27 mouse cellular contexts compared by ENCODE assay signal in the genomic region with DNA sequence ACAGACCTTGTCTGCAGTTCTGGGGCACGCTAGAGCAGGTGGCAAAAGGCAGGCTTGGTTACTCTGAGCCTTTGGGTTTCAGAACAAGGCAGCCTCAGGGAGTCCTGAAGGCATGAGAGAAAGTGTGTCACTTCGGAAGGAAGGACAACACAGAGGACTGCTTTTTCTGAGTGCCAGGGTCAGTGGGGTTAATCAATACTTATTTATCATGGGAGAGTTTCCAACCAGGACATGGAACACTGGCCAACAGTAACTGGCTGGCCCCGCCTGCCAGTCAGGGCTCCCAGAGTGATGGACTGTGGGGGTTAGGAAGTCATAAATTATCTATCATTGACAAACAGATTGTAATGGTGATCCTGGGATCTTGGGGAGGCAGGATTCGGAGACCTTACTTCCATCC.
"Had no signal": no experiment of that assay in that cellular context is flagged by ENCODE, and none has a peak within 500 bp of the region (broad histone marks: within the 10 kb centered on the region; RNA-seq: fewer than 3 reads in every experiment).

No protein-coding gene starts in this region.

- H3K9me3 ChIP-seq: embryonic facial prominence, embryonic 10.5 days; embryonic facial prominence, embryonic 12.5 days; embryonic facial prominence, embryonic 13.5 days; embryonic facial prominence, embryonic 15.5 days; forebrain, embryonic 10.5 days; forebrain, embryonic 12.5 days; forebrain, embryonic 15.5 days had no signal

- H3K4me2 ChIP-seq: embryonic facial prominence, embryonic 12.5 days; embryonic facial prominence, embryonic 13.5 days; embryonic facial prominence, embryonic 15.5 days; forebrain, embryonic 12.5 days; forebrain, embryonic 13.5 days; forebrain, embryonic 15.5 days had no signal

- H3K4me1 ChIP-seq: embryonic facial prominence, embryonic 13.5 days; embryonic facial prominence, embryonic 15.5 days; forebrain, embryonic 12.5 days; forebrain, embryonic 13.5 days; forebrain, embryonic 15.5 days had no signal

- H3K4me3 ChIP-seq: embryonic facial prominence, embryonic 10.5 days; embryonic facial prominence, embryonic 12.5 days; embryonic facial prominence, embryonic 13.5 days; embryonic facial prominence, embryonic 15.5 days; erythroblast, embryonic 14.5 days; forebrain, embryonic 10.5 days; forebrain, embryonic 12.5 days; forebrain, embryonic 13.5 days; forebrain, embryonic 15.5 days; gastrocnemius, adult 2 months had no signal

- H3K36me3 ChIP-seq: embryonic facial prominence, embryonic 10.5 days; embryonic facial prominence, embryonic 12.5 days; embryonic facial prominence, embryonic 13.5 days; embryonic facial prominence, embryonic 15.5 days; forebrain, embryonic 10.5 days; forebrain, embryonic 12.5 days; forebrain, embryonic 15.5 days had no signal

- DNase-seq: cerebellum, adult 18-20 months; cerebellum, adult 2 months; cerebellum, adult 8-10 months; cerebellum, adult 9-10 months; cerebellum, adult 9-11 months; cerebellum, postnatal 14 days; cerebellum, postnatal 25 days; cerebellum, postnatal 36 days; embryo, embryonic 11 days; forebrain, postnatal 0 days; gastrocnemius, adult 2 months; gastrocnemius, postnatal 10 days; gastrocnemius, postnatal 14 days; gastrocnemius, postnatal 25 days; gastrocnemius, postnatal 36 days; heart, adult 11 months had no signal

- H3K27me3 ChIP-seq: embryonic facial prominence, embryonic 12.5 days; embryonic facial prominence, embryonic 13.5 days; embryonic facial prominence, embryonic 15.5 days; forebrain, embryonic 12.5 days; forebrain, embryonic 13.5 days; forebrain, embryonic 15.5 days had no signal

- H3K9ac ChIP-seq: embryonic facial prominence, embryonic 12.5 days; embryonic facial prominence, embryonic 13.5 days; embryonic facial prominence, embryonic 15.5 days; forebrain, embryonic 12.5 days; forebrain, embryonic 13.5 days; forebrain, embryonic 15.5 days; forebrain, postnatal 0 days had no signal

- ATAC-seq: forebrain, embryonic 13.5 days; forebrain, embryonic 14.5 days; forebrain, embryonic 15.5 days; forebrain, embryonic 16.5 days; forebrain, postnatal 0 days had no signal

- H3K27ac ChIP-seq: embryonic facial prominence, embryonic 10.5 days; embryonic facial prominence, embryonic 12.5 days; embryonic facial prominence, embryonic 13.5 days; embryonic facial prominence, embryonic 15.5 days; forebrain, embryonic 10.5 days; forebrain, embryonic 12.5 days; forebrain, embryonic 13.5 days; forebrain, embryonic 15.5 days; gastrocnemius, adult 2 months had no signal
